Mouse (Mus musculus): ENCODE measurements around the gene Rcor1.

- TF ChIP-seq CTCF (IDR thresholded peaks at IDR 0.05; ENCODE audit: borderline replicate concordance, extremely low read depth, insufficient read depth, insufficient read length) (no peak), POLR2A (IDR thresholded peaks at IDR 0.05; ENCODE audit: borderline replicate concordance, extremely low read depth, insufficient read depth, insufficient read length, poor library complexity, severe bottlenecking) (no peak)
These were observed 123.3 kb downstream of the Rcor1 start for GRCm38 (mm10) chr12:111162312-111163061.
